Mouse (Mus musculus) embryo, embryonic 10 days (tissue): ENCODE results near the gene Ntn5.
"Not testable (repeated sequence)": the region's sequence is repeated elsewhere in the genome, so short reads cannot be mapped to it uniquely, and the experiment has no call there.

Experiments used
- DNase-seq: peaks from one replicate; pipeline ENCODE4 v3.0.0-alpha.2; 2015; ENCODE audit warnings: low spot score

Gene Ntn5

GRCm38 (mm10) chr7:45683396-45684050 is at the start of gene Ntn5:
Ntn5 (plus strand) TSS chr7:45684022.
- no peak for DNase-seq

GRCm38 (mm10) chr7:45634946-45635681 is 48.7 kb upstream of the Ntn5 start:
- DNase-seq, result peak; percentile 43

GRCm38 (mm10) chr7:45635711-45636688 is 47.8 kb upstream of the Ntn5 start:
- no peak for DNase-seq

GRCm38 (mm10) chr7:45637710-45638109 is 46.1 kb upstream of the Ntn5 start:
- DNase-seq, result no peak

- DNase-seq, result peak; percentile 98
These were observed 45.0 kb upstream of the Ntn5 start for GRCm38 (mm10) chr7:45638623-45639401.

- no peak for DNase-seq
These were observed 44.2 kb upstream of the Ntn5 start, which contains the start of gene Mamstr for GRCm38 (mm10) chr7:45639561-45640027. Mamstr (plus strand) TSS chr7:45639977.

GRCm38 (mm10) chr7:45640191-45640957 is 43.4 kb upstream of the Ntn5 start:
- DNase-seq, result no peak

- DNase-seq, result no peak
These were observed 42.3 kb upstream of the Ntn5 start for GRCm38 (mm10) chr7:45641391-45642040.

- no peak for DNase-seq
These were observed 41.7 kb upstream of the Ntn5 start for GRCm38 (mm10) chr7:45642083-45642482.

GRCm38 (mm10) chr7:45642503-45643255 is 41.1 kb upstream of the Ntn5 start:
- DNase-seq, result no peak

- DNase-seq, result peak; percentile 99
These were observed 40.2 kb upstream of the Ntn5 start for GRCm38 (mm10) chr7:45643441-45644178.

- peak; percentile 66 for DNase-seq
These were observed 39.6 kb upstream of the Ntn5 start for GRCm38 (mm10) chr7:45644183-45644582.

- no peak for DNase-seq
These were observed 38.8 kb upstream of the Ntn5 start for GRCm38 (mm10) chr7:45644872-45645590.

- DNase-seq, result no peak
These were observed 38.2 kb upstream of the Ntn5 start for GRCm38 (mm10) chr7:45645591-45645971.

- DNase-seq, result no peak
These were observed 37.2 kb upstream of the Ntn5 start for GRCm38 (mm10) chr7:45646671-45647070.

- no peak for DNase-seq
These were observed 34.5 kb upstream of the Ntn5 start for GRCm38 (mm10) chr7:45649351-45649750.

GRCm38 (mm10) chr7:45650484-45650883 is 33.3 kb upstream of the Ntn5 start:
- DNase-seq, result not testable (repeated sequence)
